Mouse (Mus musculus): ENCODE data around the gene Inmt. TPM values are rescaled to one million over a fixed set of nuclear protein-coding genes. Genes with fewer than 3 reads are reported as not detected.

The Inmt gene
- polyA plus RNA-seq, 1 experiment from 2014 or later, result not detected

DNA sequence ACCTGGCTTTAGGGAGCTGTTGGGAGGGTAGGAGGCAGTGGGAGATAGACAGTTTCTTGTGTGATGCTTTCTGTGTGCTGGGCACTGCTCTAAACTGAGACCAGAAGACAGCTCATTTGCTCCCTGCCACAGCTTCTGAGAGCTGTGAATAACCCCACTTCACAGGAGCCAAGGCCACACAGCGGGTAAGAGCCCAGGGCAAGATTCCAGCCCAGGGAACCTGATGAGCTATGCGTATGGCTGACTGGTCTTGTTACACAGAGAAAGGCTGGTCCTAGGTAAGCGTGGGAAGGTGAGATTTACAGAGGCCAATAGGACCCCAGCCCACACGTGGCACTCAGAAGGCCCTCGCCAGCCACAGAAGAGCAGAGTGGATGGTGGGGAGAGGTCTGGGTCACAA lies 48.3 kb downstream of the Inmt start:
- no peak overlapping the region for H3K9ac ChIP-seq (ENCODE audit: low read depth, low read length)
- DNase-seq (ENCODE audit: low spot score), result no peak
- no peaks in the 10 kb centered on the region for H3K4me1 ChIP-seq (replicated peaks; ENCODE audit: control insufficient read depth, insufficient read depth, low read length)
- H3K4me2 ChIP-seq (replicated peaks; ENCODE audit: low read depth, low read length), result no peak overlapping the region
- no peak for ATAC-seq (ENCODE audit: low FRiP score)
- H3K36me3 ChIP-seq (ENCODE audit: control insufficient read depth, insufficient read depth, low read length), result no peaks in the 10 kb centered on the region
- no peak overlapping the region for H3K27ac ChIP-seq (ENCODE audit: low read depth, low read length)
- no peaks in the 10 kb centered on the region for H3K27me3 ChIP-seq (ENCODE audit: control insufficient read depth, insufficient read depth, low read length)
- no peaks in the 10 kb centered on the region for H3K9me3 ChIP-seq (ENCODE audit: control insufficient read depth, low read length)
- WGBS, result 79% methylated on average over 5 of the region's 5 CpGs
- H3K4me3 ChIP-seq (ENCODE audit: low read depth, low read length), result no peak overlapping the region

DNA sequence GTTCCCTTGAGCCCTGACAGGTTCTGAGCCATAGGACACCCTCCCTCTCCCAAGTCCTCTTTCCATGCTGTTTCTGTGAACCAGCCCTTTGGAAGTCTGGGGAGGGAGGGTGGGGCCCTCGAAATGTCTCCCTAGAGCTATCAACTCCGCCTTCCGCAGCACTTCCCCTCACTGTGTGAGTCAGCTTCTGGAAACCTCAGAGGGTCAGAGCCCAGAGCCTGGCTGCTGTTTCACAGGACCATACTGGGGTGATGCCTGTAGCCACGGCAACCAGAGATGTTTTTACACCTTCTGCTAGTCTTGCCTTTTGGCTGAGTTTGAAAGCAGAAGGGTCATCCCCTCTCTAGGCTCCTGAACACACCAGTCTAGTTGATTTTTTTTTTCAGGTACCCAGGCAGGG lies 51.8 kb downstream of the Inmt start:
- Histone ChIP-seq H3K36me3 (ENCODE audit: control insufficient read depth, insufficient read depth, low read length) (no peaks in the 10 kb centered on the region), H3K27me3 (ENCODE audit: control insufficient read depth, insufficient read depth, low read length) (peaks cover 11% of the 10 kb centered on the region; the same call in 1 of the 2 replicates)
- DNase-seq (ENCODE audit: low spot score), result no peak

More for the DNA sequence above, 51.8 kb downstream of the Inmt start:
- Histone ChIP-seq H3K27ac (ENCODE audit: low read depth, low read length) (no peak overlapping the region), H3K9ac (ENCODE audit: low read depth, low read length) (no peak overlapping the region), H3K4me1 (replicated peaks; ENCODE audit: control insufficient read depth, insufficient read depth, low read length) (no peaks in the 10 kb centered on the region), H3K4me2 (replicated peaks; ENCODE audit: low read depth, low read length) (no peak overlapping the region), H3K9me3 (ENCODE audit: control insufficient read depth, low read length) (no peaks in the 10 kb centered on the region), H3K4me3 (ENCODE audit: low read depth, low read length) (no peak overlapping the region)
- WGBS, result 54% methylated on average over 4 of the region's 4 CpGs
- ATAC-seq (ENCODE audit: low FRiP score), result no peak

Other genes starting within 250 kb of the Inmt start
- 1.8 and 2.4 TPM in 2 replicates for gene Nod1, start 202.4 kb downstream of the Inmt start, polyA plus RNA-seq (2014; fragmentation: Nextera tagmentation; extraction: Ambion mirVana)
- 18.2 and 18.9 TPM in 2 replicates for gene Ggct, start 182.1 kb downstream of the Inmt start, polyA plus RNA-seq (2014; fragmentation: Nextera tagmentation; extraction: Ambion mirVana)
- gene Gars, start 137.0 kb downstream of the Inmt start, polyA plus RNA-seq (2014; fragmentation: Nextera tagmentation; extraction: Ambion mirVana), result 214 and 230 TPM in 2 replicates
- gene Crhr2, start 42.0 kb downstream of the Inmt start, polyA plus RNA-seq (2014; fragmentation: Nextera tagmentation; extraction: Ambion mirVana), result 0.15 and 0.31 TPM in 2 replicates
- 11.9 and 12.6 TPM in 2 replicates for gene Mindy4, start 28.3 kb upstream of the Inmt start, polyA plus RNA-seq (2014; fragmentation: Nextera tagmentation; extraction: Ambion mirVana)
- 0.46 and 0.56 TPM in 2 replicates for gene Aqp1, start 161.4 kb upstream of the Inmt start, polyA plus RNA-seq (2014; fragmentation: Nextera tagmentation; extraction: Ambion mirVana)
- gene Ghrhr, start 201.3 kb upstream of the Inmt start, polyA plus RNA-seq (2014; fragmentation: Nextera tagmentation; extraction: Ambion mirVana), result not detected in 2 replicates